Mouse (Mus musculus): ENCODE measurements around the gene Usp19.

The Usp19 gene

GRCm38 (mm10) chr9:108469430-108469829 lies 21.0 kb upstream of the Usp19 start:
- no peak for DNase-seq

DNA sequence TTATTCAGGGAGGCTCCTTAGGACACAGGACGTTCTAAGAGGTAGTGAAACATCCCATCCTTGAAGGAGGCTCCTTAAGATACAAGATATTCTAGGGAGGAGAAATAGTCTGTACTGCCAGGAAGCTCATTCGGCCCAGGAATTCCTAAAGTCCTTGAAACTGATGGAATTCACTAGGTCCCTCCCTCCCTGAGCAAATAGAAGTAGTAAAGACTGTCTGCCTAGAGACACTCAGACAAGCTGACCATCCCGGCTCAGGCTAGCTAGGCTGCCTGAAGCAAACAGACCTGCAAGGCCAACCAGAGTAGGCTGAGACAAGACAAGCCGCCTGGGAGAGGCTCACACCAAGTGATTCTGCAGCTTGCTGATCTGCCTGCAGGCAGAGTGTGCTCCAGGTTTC lies 20.6 kb upstream of the Usp19 start:
- DNase-seq: no peak

DNA sequence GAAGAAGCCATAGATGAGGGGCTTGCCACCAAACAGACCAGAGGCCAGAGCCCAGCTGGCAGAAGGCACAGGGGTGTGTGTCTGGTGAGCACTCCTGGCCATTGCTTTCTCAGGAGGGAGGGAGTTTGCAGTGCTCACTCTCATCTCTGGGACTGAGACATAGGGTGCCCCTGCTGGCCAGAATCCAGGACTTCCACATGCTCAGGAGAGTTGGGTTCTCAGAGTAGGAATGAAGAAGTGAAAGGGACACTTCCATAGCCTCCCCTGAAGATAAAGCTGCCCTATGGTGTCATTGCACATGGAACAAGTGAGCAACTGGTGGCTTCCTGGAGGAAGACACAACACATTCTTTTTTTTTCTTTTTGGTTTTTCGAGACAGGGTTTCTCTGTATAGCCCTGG lies 15.9 kb upstream of the Usp19 start:
- DNase-seq: no peak

DNA sequence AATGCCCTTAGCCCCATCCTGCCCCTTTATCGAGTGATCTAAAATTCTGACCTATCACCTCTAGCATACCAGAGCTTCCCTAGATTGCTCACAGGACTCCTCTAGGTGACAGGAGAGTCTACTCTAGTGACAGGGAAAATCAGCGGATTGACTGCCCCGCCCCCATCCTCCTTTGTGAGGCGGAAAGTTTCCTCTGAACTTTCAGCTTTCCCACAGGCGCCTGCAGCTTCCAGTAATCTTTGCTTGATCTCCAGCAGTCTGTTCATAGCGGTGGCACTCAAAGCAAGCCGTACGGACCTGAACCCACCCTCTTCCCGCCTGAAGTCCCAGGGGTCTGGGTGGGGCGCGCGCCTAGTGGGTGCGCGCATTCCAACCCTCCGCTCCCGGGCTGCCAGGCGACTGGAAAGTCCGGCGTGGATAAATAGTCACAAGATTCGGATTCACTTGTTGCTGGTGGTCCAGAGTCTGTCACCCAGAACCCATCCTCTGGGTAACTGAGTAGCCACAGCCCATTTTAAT lies 11.7 kb upstream of the Usp19 start:
- peak; percentile 60 for DNase-seq

- no peak for DNase-seq
These were observed 11.2 kb upstream of the Usp19 start for GRCm38 (mm10) chr9:108479241-108479640.

- DNase-seq: no peak
These were observed 10.6 kb upstream of the Usp19 start, which contains the start of gene Lamb2 for GRCm38 (mm10) chr9:108479721-108480351. Gene Lamb2, plus strand, starts transcription at chr9:108479736.

DNA sequence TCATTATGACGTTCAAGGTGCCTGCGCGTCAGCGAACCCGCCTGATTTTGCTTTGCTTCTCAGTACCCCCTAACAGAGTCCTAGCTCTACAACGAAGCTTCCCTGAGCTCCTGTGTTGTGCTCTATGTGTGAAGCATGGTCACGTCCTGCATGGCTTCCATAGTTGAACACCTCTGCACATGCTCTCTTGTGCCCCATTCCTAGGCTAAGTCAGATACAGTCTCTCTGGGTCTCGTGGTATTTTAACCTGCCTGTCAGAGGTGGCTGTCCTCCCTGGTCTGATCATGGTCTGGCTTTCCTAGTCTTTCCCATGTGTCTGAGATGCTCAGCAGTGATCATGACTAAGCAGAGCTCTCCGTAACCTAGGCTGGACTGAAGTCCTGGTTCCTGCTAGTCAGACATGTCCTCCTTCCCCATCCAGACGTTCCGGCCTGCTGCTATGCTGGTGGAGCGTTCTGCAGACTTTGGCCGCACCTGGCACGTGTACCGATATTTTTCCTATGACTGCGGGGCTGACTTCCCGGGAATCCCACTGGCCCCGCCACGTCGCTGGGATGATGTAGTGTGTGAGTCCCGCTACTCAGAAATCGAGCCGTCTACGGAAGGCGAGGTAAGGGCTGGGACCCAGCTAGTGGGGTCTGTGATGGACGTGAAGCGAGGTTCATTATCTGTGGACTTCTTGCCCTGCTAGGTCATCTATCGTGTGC lies 9.4 kb upstream of the Usp19 start:
- DNase-seq: no peak

GRCm38 (mm10) chr9:108481520-108482210 lies 8.7 kb upstream of the Usp19 start:
- no peak for DNase-seq

- no peak for DNase-seq
These were observed 7.2 kb upstream of the Usp19 start for GRCm38 (mm10) chr9:108483051-108483790.

- DNase-seq: no peak
These were observed 6.4 kb upstream of the Usp19 start for GRCm38 (mm10) chr9:108484021-108484420.

DNA sequence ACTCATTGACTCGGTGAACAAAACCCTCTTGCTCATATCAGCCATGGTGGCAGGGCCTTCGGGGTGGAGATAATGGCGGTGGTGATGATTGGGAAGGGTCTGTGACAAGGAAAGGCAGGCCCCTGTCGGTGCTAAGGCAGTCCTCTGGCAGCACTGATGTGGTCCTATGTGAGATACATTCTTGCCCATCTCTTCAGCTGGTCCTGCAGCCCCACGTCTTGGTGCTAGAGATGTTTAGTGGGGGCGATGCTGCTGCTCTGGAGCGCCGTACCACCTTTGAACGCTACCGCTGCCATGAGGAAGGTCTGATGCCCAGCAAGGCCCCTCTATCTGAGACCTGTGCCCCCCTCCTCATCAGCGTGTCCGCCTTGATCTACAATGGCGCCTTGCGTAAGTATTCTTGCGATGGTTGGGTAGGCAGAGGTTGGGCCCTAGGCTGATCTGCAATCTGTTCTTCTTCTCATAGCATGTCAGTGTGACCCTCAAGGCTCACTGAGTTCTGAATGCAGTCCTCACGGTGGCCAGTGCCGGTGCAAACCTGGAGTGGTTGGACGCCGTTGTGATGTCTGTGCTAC lies 5.0 kb upstream of the Usp19 start:
- no peak for DNase-seq

GRCm38 (mm10) chr9:108486973-108487530 lies 3.4 kb upstream of the Usp19 start:
- DNase-seq: no peak

DNA sequence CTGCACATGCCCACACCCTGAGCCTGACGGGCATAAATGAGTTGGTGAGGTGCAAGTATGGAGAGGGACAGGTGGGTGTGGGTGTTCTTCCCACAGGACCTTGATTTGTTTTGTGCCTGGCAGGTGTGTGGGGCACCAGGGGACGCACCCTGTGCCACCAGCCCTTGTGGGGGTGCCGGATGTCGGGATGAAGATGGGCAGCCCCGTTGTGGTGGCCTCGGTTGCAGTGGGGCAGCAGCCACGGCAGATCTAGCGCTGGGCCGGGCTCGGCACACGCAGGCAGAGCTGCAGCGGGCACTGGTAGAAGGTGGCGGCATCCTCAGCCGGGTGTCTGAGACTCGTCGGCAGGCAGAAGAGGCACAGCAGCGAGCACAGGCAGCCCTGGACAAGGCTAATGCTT lies 2.0 kb upstream of the Usp19 start:
- no peak for DNase-seq

GRCm38 (mm10) chr9:108489215-108489614 lies 1.2 kb upstream of the Usp19 start:
- no peak for DNase-seq

GRCm38 (mm10) chr9:108489702-108490558 lies 472 bp upstream of the Usp19 start:
- no peak for DNase-seq

DNA sequence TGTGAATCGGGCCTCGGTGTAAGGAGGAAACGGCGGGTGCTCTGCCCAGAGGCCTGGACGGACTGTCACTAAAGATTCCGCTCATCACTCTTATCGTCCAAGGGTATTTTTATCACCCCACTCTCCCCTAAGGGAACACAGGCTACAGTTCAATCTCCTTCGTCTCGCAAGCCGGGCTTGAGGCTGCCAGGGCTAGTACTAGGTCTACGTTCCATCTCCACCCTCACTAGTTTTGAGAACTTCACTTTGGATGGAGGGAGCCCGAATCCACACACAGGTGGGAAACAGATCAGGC lies 831 bp downstream of the Usp19 start:
- DNase-seq: no peak

DNA sequence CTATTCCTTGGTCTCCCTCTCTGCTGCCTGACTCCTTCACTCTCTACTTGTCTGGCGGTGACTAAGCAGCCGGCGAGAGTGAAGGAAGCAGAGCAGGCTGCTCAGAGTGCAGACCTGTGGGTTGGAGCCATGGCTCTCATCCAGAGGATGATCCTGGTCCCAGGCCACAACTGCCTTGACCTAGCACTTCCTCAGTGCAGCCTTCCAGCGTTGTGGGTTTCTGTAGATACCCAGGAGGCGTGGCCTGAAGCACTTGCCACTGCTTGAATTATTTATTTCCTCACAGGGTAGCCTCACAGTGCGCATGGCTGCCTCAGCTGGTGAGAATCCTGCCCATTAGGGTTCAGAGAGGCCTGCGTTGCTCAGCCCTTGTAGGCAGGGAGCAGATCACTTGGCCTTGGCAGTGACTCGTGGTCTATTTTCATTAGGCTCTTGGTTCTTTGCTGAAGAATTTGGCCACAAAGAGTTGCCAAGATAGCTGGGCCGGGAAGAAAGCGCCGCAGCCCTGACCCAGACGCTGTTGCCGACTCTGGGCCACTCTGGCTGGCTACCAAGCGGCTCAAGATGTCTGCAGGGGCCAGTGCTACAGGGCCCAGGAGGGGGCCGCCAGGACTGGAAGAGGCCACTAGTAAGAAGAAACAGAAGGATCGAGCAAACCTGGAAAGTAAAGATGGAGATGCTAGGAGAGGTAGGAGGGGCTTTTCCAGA lies 1.8 kb downstream of the Usp19 start:
- DNase-seq: peak; percentile 23

DNA sequence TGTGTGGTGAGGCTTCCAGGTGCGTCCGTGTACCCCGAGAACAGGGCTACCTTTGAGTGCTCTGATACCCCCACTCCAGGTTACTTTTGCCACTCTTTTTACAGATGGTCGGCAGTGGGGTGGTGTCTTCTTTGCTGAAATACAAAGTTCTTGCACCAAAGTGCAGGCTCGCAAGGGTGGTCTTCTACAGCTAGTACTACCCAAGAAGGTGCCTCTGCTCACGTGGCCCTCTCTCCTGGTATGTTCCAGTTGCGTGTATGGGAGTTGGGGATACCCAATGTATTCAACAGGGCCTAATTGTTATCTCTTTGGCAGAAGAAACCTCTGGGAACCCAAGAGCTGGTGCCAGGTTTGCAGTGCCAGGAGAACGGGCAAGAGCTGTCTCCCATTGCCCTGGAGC lies 2.8 kb downstream of the Usp19 start:
- DNase-seq: no peak

GRCm38 (mm10) chr9:108494146-108494825 lies 3.9 kb downstream of the Usp19 start:
- DNase-seq: no peak

GRCm38 (mm10) chr9:108494905-108495304 lies 4.5 kb downstream of the Usp19 start:
- DNase-seq: no peak

All from liver (tissue).